Mouse (Mus musculus): Measurements from ENCODE around the gene Safb. TPM values are rescaled to one million over a fixed set of nuclear protein-coding genes. Genes with fewer than 3 reads are reported as not detected.

Gene Safb
- polyA plus RNA-seq, 1 experiment from 2014 or later: 119 TPM

DNA sequence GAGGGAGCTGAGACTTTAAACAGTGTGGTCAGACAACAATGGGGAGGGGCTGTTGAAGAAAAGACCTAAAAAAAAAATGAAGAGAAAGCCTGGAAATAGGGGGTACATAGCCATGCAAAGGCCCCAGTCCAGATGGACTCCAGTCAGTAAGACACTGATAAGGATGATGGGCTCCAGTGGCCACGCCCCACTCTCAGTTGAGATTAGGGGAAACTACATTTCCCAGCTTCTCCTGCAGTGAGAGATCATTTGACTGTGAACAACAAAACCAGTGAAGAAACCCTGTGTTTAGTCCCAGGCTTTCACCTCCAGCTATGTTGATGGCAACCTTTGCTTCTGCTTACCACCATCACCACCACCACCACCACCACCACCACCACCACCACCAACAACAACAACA lies 38.7 kb upstream of the Safb start:
- no peaks in the 10 kb centered on the region for H3K4me1 ChIP-seq (ENCODE audit: control insufficient read depth, insufficient read depth, low read length)
- H3K4me2 ChIP-seq (ENCODE audit: low read depth, severe bottlenecking): no peak overlapping the region
- no peak overlapping the region for H3K4me3 ChIP-seq (ENCODE audit: low read depth, low read length)
- ATAC-seq (ENCODE audit: insufficient number of reproducible peaks, low FRiP score, low TSS enrichment, low read depth) (no peak), DNase-seq (ENCODE audit: low spot score) (no peak)
- H3K27me3 ChIP-seq (ENCODE audit: control insufficient read depth, insufficient read depth, low read length): no peaks in the 10 kb centered on the region
- no peaks in the 10 kb centered on the region for H3K9me3 ChIP-seq (ENCODE audit: control insufficient read depth, low read length)
- 67% methylated on average over 1 of the region's 1 CpGs for WGBS
- H3K36me3 ChIP-seq (ENCODE audit: control insufficient read depth, insufficient read depth, low read length): no peaks in the 10 kb centered on the region
- H3K27ac ChIP-seq (replicated peaks; ENCODE audit: low read depth, low read length): no peak overlapping the region
- no peak overlapping the region for H3K9ac ChIP-seq (ENCODE audit: low read length)

DNA sequence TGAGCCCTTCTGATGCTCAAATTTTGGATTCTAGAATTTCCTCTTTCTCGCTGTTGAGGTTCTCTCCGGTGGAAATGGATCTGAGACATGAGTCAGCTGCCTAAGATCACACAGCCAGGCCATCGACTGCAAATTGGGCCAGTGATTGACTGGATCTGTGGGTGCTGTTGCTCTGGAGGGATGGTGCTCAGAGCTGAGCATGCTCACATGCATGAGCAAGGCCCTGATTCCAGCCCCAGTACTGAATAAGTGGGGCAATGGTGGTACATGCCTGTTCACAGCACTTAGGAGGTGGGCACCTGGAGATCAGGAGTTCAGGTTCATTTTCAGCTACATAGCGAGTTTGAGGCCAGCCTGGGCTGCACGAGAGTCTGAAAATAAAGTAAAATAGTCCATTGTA lies 38.0 kb upstream of the Safb start:
- H3K9ac ChIP-seq (ENCODE audit: low read length): no peak overlapping the region
- ATAC-seq (ENCODE audit: insufficient number of reproducible peaks, low FRiP score, low TSS enrichment, low read depth) (no peak), DNase-seq (ENCODE audit: low spot score) (no peak)
- H3K4me2 ChIP-seq (ENCODE audit: low read depth, severe bottlenecking): no peak overlapping the region
- H3K27me3 ChIP-seq (ENCODE audit: control insufficient read depth, insufficient read depth, low read length): no peaks in the 10 kb centered on the region
- WGBS: 87% methylated on average over 5 of the region's 5 CpGs
- H3K4me3 ChIP-seq (ENCODE audit: low read depth, low read length): no peak overlapping the region
- H3K27ac ChIP-seq (replicated peaks; ENCODE audit: low read depth, low read length): no peak overlapping the region
- H3K36me3 ChIP-seq (ENCODE audit: control insufficient read depth, insufficient read depth, low read length): no peaks in the 10 kb centered on the region
- no peaks in the 10 kb centered on the region for H3K4me1 ChIP-seq (ENCODE audit: control insufficient read depth, insufficient read depth, low read length)
- H3K9me3 ChIP-seq (ENCODE audit: control insufficient read depth, low read length): no peaks in the 10 kb centered on the region

DNA sequence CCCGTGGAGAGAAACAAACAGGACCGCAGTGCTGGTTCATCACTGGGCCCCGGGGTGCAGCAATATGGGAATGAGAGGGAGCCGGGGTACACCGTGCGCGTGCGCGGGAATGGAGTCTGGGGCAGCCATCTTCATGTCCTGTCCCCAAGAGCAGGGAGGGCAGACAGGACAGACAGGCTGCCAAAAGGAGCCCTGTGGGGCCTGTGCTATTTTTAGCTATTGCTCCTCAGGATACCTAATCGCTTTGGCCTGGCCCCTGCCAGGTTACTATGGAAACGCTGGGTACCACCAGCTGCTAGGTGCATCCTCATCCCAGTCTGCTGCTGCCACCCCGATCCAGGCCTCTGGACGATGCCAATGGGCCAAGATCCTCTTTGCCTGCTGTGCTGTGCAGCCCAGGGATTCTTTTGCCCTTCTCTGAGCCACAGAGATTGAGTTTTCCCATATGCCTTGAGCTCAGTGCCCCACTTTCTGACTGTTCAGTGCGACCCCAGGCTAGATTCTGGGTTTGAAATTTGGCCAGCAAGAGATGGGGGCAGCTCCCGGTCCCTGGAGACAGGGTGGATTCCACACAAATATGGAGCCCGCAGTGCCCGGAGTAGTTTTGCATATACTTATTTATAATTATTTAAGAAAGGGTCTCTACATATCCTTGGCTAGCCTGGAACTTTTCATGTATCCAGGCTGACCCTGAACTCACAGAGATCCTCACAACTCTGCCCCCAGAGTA lies 37.3 kb upstream of the Safb start:
- Histone ChIP-seq H3K4me3 (ENCODE audit: low read depth, low read length) (no peak overlapping the region), H3K27me3 (ENCODE audit: control insufficient read depth, insufficient read depth, low read length) (no peaks in the 10 kb centered on the region), H3K36me3 (ENCODE audit: control insufficient read depth, insufficient read depth, low read length) (no peaks in the 10 kb centered on the region), H3K9me3 (ENCODE audit: control insufficient read depth, low read length) (no peaks in the 10 kb centered on the region), H3K4me1 (ENCODE audit: control insufficient read depth, insufficient read depth, low read length) (no peaks in the 10 kb centered on the region), H3K27ac (replicated peaks; ENCODE audit: low read depth, low read length) (no peak overlapping the region), H3K4me2 (ENCODE audit: low read depth, severe bottlenecking) (no peak overlapping the region), H3K9ac (ENCODE audit: low read length) (no peak overlapping the region)
- ATAC-seq (ENCODE audit: insufficient number of reproducible peaks, low FRiP score, low TSS enrichment, low read depth) (no peak), DNase-seq (ENCODE audit: low spot score) (no peak)
- WGBS: 68% methylated on average over 17 of the region's 17 CpGs

DNA sequence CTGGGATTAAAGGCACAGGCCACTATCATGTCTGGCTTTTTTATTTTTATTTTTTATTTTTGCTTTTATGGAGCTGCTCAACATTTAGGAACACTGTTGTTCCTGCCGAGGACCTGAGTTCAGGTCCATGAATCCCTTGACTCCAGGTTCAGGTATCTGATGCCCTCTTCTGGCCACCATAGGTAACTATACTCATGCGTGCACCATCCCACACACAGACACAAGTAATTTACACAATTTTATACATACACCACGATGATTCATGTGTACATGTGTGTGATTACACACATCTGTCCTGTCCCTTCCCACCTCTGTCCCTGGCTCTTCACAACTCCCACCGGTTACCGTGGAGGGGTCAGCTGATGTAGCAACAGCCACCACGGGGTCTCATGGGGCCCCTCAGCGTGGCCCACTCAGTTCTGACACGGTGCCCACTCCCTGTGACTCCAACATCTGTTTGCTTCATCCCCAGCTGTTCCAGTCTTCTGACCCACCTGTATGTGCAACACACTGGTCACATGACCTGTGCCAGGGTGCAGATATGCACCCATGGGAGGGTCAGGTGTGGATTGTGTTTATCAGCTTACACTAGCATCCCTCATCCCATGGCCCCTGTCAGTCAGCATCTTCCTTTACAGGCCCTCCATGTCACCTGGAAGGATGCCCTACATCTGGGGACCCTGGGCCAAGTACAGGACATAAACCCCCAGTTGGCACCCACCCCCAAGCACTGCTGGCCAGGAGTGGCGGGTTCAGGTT lies 36.6 kb upstream of the Safb start:
- Histone ChIP-seq H3K9me3 (ENCODE audit: control insufficient read depth, low read length) (no peaks in the 10 kb centered on the region), H3K27me3 (ENCODE audit: control insufficient read depth, insufficient read depth, low read length) (no peaks in the 10 kb centered on the region), H3K9ac (ENCODE audit: low read length) (no peak overlapping the region), H3K27ac (replicated peaks; ENCODE audit: low read depth, low read length) (no peak overlapping the region), H3K4me3 (ENCODE audit: low read depth, low read length) (no peak overlapping the region), H3K4me2 (ENCODE audit: low read depth, severe bottlenecking) (no peak overlapping the region), H3K4me1 (ENCODE audit: control insufficient read depth, insufficient read depth, low read length) (no peaks in the 10 kb centered on the region), H3K36me3 (ENCODE audit: control insufficient read depth, insufficient read depth, low read length) (no peaks in the 10 kb centered on the region)
- 70% methylated on average over 9 of the region's 9 CpGs for WGBS
- no peak for ATAC-seq (ENCODE audit: insufficient number of reproducible peaks, low FRiP score, low TSS enrichment, low read depth)
- no peak for DNase-seq (ENCODE audit: low spot score)

DNA sequence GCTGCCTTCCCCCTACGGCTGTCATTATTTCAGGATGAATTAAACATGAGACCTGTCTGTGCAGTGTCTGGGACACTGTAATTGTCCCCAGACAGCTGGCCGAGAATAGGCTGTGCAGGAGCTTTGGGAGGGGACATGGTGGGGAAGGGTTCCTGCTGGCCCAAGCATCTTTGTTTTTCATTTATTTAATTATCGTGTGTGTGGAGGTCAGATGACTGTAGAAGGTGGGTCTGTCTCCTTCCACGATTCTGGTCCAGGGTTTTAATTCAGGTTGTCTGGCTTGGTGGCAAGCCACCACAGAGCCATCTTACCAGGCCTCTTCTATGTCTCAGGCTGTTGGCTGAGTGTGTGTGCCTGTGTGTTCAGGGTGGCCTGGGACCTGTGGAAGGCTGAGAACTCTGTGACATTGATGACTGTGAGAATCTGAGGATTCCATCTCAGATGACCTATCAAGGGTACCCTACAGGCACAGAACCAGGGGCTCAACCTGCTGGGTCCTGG lies 36.0 kb upstream of the Safb start:
- DNase-seq (ENCODE audit: low spot score): no peak
- ATAC-seq (ENCODE audit: insufficient number of reproducible peaks, low FRiP score, low TSS enrichment, low read depth): no peak
- Histone ChIP-seq H3K4me2 (ENCODE audit: low read depth, severe bottlenecking) (no peak overlapping the region), H3K27me3 (ENCODE audit: control insufficient read depth, insufficient read depth, low read length) (no peaks in the 10 kb centered on the region), H3K4me3 (ENCODE audit: low read depth, low read length) (no peak overlapping the region), H3K27ac (replicated peaks; ENCODE audit: low read depth, low read length) (no peak overlapping the region), H3K4me1 (ENCODE audit: control insufficient read depth, insufficient read depth, low read length) (no peaks in the 10 kb centered on the region), H3K36me3 (ENCODE audit: control insufficient read depth, insufficient read depth, low read length) (no peaks in the 10 kb centered on the region), H3K9ac (ENCODE audit: low read length) (no peak overlapping the region), H3K9me3 (ENCODE audit: control insufficient read depth, low read length) (no peaks in the 10 kb centered on the region)
- WGBS: 48% methylated on average over 4 of the region's 4 CpGs

DNA sequence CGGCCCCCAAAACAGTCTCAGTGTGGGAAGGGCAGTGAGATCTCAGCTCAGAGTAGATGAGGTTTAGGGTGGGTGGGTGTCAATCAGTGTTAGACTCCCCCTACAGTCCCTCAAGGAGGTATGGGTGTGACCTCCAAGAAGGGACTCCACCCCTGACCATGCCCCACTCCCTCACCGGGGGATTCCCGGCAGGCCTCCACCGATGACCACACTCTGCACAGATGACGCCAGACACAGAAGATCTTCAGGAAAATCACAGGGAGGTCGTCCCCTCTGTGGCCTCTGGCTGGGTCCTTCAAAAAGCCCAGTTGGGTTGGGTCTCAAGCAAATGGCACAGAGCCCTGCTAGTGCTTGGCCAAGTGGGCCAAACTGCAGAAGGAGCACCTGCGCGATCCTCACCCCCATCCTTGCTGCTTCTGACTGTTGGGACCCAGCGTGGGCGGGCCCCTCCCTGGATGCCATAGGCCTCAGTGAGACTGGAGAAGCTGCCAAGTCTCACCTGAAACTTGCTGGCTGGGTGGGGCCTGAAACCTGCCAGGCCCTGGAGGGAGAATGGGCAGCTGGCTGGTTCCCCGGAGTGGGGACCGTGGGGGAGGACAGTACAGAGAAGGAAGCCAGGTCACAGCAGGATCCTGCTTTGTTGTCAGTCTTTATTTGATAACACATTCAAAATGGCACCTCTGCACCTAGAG lies 33.7 kb upstream of the Safb start:
- H3K4me2 ChIP-seq (ENCODE audit: low read depth, severe bottlenecking): no peak overlapping the region
- no peaks in the 10 kb centered on the region for H3K27me3 ChIP-seq (ENCODE audit: control insufficient read depth, insufficient read depth, low read length)
- H3K36me3 ChIP-seq (ENCODE audit: control insufficient read depth, insufficient read depth, low read length): no peaks in the 10 kb centered on the region
- no peak overlapping the region for H3K4me3 ChIP-seq (ENCODE audit: low read depth, low read length)
- no peak overlapping the region for H3K27ac ChIP-seq (replicated peaks; ENCODE audit: low read depth, low read length)
- H3K4me1 ChIP-seq (ENCODE audit: control insufficient read depth, insufficient read depth, low read length): no peaks in the 10 kb centered on the region
- WGBS: 76% methylated on average over 12 of the region's 12 CpGs
- no peak for ATAC-seq (ENCODE audit: insufficient number of reproducible peaks, low FRiP score, low TSS enrichment, low read depth)
- H3K9me3 ChIP-seq (ENCODE audit: control insufficient read depth, low read length): no peaks in the 10 kb centered on the region
- no peak for DNase-seq (ENCODE audit: low spot score)
- H3K9ac ChIP-seq (ENCODE audit: low read length): no peak overlapping the region

DNA sequence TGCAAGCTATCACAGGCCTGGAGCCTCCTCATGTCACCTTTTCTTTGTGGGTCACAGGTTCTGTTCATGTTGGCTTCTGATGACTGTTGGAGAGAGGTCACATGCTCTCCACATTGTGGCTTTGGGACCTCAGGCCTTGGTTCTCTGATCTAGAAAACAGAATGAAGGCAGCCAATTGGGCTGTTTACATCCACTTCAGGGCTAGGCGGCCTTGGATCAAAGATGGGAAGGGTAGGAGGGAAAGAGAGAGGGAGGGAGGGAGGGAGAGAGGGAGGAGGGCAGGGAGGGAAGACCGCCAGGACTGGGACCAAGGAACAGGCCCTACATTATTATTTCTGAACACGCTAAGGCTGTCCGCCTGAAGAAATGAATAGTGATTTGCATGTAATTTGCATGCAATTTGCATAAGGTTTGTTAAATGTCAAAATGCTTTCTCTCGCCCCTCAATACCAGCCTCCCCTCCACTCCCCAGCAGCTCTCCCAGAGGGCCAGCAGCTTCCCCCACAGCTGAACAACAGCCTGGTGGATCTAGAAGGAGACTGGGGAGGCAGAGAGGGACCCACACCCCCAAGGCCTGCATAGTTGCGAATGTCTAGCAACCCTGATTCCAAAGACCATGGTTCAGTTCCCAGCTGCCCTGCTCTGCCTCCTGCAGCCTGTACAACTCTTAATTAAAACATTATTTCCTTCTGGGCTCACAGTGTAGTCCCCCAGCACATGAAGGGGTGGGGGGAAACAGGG lies 32.6 kb upstream of the Safb start:
- ATAC-seq (ENCODE audit: insufficient number of reproducible peaks, low FRiP score, low TSS enrichment, low read depth) (no peak), DNase-seq (ENCODE audit: low spot score) (no peak)
- Histone ChIP-seq H3K9me3 (ENCODE audit: control insufficient read depth, low read length) (no peaks in the 10 kb centered on the region), H3K4me2 (ENCODE audit: low read depth, severe bottlenecking) (no peak overlapping the region), H3K4me1 (ENCODE audit: control insufficient read depth, insufficient read depth, low read length) (no peaks in the 10 kb centered on the region), H3K9ac (ENCODE audit: low read length) (no peak overlapping the region), H3K4me3 (ENCODE audit: low read depth, low read length) (no peak overlapping the region), H3K36me3 (ENCODE audit: control insufficient read depth, insufficient read depth, low read length) (no peaks in the 10 kb centered on the region), H3K27me3 (ENCODE audit: control insufficient read depth, insufficient read depth, low read length) (no peaks in the 10 kb centered on the region), H3K27ac (replicated peaks; ENCODE audit: low read depth, low read length) (no peak overlapping the region)
- WGBS: 68% methylated on average over 6 of the region's 6 CpGs

DNA sequence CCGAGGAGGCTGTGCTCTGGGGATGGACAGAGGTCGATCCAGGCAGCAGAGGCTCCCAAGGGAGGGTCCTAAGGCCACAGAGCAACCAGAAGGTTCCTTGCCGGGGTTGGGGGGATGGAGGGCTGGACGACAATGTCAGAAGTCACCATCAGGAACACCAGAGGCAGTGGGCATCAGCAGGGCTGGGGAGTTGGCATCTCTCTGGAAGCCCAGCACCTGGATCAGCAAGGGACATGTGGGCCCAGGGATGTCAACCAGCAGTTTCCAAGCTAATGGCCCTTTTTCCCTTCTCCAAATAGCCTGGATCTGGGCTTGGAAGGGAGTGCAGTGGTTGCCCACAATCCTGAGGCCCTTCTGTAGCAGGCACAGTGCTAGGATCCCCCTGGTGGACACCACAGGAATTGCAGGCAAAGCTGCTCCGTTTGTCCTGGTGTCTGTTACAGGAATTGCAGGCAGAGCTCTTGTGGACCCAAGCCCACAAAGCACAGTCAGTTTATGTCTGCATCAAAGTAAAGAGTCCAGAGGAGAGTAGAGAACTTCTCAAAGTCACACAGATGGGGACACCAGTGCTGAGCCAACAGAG lies 31.8 kb upstream of the Safb start:
- Histone ChIP-seq H3K9me3 (ENCODE audit: control insufficient read depth, low read length) (no peaks in the 10 kb centered on the region), H3K4me1 (ENCODE audit: control insufficient read depth, insufficient read depth, low read length) (no peaks in the 10 kb centered on the region), H3K4me2 (ENCODE audit: low read depth, severe bottlenecking) (no peak overlapping the region), H3K36me3 (ENCODE audit: control insufficient read depth, insufficient read depth, low read length) (no peaks in the 10 kb centered on the region), H3K9ac (ENCODE audit: low read length) (no peak overlapping the region), H3K4me3 (ENCODE audit: low read depth, low read length) (no peak overlapping the region), H3K27ac (replicated peaks; ENCODE audit: low read depth, low read length) (no peak overlapping the region), H3K27me3 (ENCODE audit: control insufficient read depth, insufficient read depth, low read length) (no peaks in the 10 kb centered on the region)
- DNase-seq (ENCODE audit: low spot score) (peak; percentile 89), ATAC-seq (ENCODE audit: insufficient number of reproducible peaks, low FRiP score, low TSS enrichment, low read depth) (no peak; the same call in 1 of the 2 replicates)
- 61% methylated on average over 5 of the region's 5 CpGs for WGBS

Data from limb, embryonic 11.5 days (tissue).